In genomic region chr17:86452934-86453333, GRCm38 (mm10) we compare ENCODE assay signal across 21 mouse cellular contexts. TPM values are rescaled to one million over a fixed set of nuclear protein-coding genes. Genes with fewer than 3 reads are reported as not detected.
DNase-seq lines count a peak whose midpoint lies in the region; ATAC-seq and TF ChIP-seq lines count a peak whose summit lies in the region.
"Had no signal": no experiment of that assay in that cellular context is flagged by ENCODE, and none has a peak within 500 bp of the region (broad histone marks: within the 10 kb centered on the region; RNA-seq: fewer than 3 reads in every experiment).

No protein-coding gene starts in this region.

- H3K9ac ChIP-seq in heart, embryonic 11.5 days (ENCODE audit: low read depth, low read length) = no peak overlapping the region
- no peak overlapping the region for H3K9ac ChIP-seq in intestine, postnatal 0 days (ENCODE audit: low read depth, low read length)
- H3K9ac ChIP-seq: embryonic facial prominence, embryonic 12.5 days; forebrain, embryonic 12.5 days had no signal

- H3K4me3 ChIP-seq in heart, embryonic 11.5 days (ENCODE audit: low read depth, low read length) = no peak overlapping the region
- no peak overlapping the region for H3K4me3 ChIP-seq in intestine, postnatal 0 days (ENCODE audit: low read depth, low read length)
- H3K4me3 ChIP-seq: embryonic facial prominence, embryonic 10.5 days; embryonic facial prominence, embryonic 12.5 days; forebrain, embryonic 12.5 days had no signal

- no peak for TF ChIP-seq CTCF in intestine, postnatal 0 days (IDR thresholded peaks at IDR 0.05; ENCODE audit: low read depth)

- 85% methylated on average over 4 of the region's 4 CpGs for WGBS in heart, embryonic 11.5 days (ENCODE audit: insufficient replicate concordance)
- 60% methylated on average over 4 of the region's 4 CpGs for WGBS in intestine, postnatal 0 days

- no peak for ATAC-seq in heart, embryonic 11.5 days (replicated peaks; ENCODE audit: insufficient number of reproducible peaks, low FRiP score, low TSS enrichment)
- ATAC-seq in megakaryocyte, adult 5-6 weeks (ENCODE audit: poor library complexity, severe bottlenecking) = peak; percentile 40
- ATAC-seq in intestine, postnatal 0 days = no peak
- ATAC-seq: forebrain, embryonic 14.5 days; forebrain, embryonic 16.5 days had no signal

- peaks cover 13% of the 10 kb centered on the region for H3K4me1 ChIP-seq in heart, embryonic 11.5 days (ENCODE audit: control insufficient read depth, insufficient read depth, low read length)
- H3K4me1 ChIP-seq in intestine, postnatal 0 days (replicated peaks; ENCODE audit: control insufficient read depth, insufficient read depth, low read length) = no peaks in the 10 kb centered on the region
- H3K4me1 ChIP-seq: embryonic facial prominence, embryonic 10.5 days; forebrain, embryonic 12.5 days had no signal

- no peaks in the 10 kb centered on the region for H3K27me3 ChIP-seq in heart, embryonic 11.5 days (ENCODE audit: control insufficient read depth, insufficient read depth, low read length)
- H3K27me3 ChIP-seq in intestine, postnatal 0 days (replicated peaks; ENCODE audit: control insufficient read depth, insufficient read depth, low read length) = no peaks in the 10 kb centered on the region
- H3K27me3 ChIP-seq: embryonic facial prominence, embryonic 12.5 days; forebrain, embryonic 12.5 days had no signal

- no peak overlapping the region for H3K4me2 ChIP-seq in heart, embryonic 11.5 days
- no peak overlapping the region for H3K4me2 ChIP-seq in intestine, postnatal 0 days (replicated peaks; ENCODE audit: low read depth)
- H3K4me2 ChIP-seq: embryonic facial prominence, embryonic 12.5 days; forebrain, embryonic 12.5 days had no signal

- peak; percentile 57 for DNase-seq in heart, adult 11 months
- no peak for DNase-seq in adipocyte (ENCODE audit: low spot score)
- DNase-seq: adrenal gland, adult 8-10 months; adrenal gland, postnatal 14 days; adrenal gland, postnatal 36 days; cerebellum, adult 11-12 months; cerebellum, adult 2 months; cerebellum, adult 9-10 months; cerebellum, postnatal 10 days; cerebellum, postnatal 25 days had no signal

- no peaks in the 10 kb centered on the region; the same call in 1 of the 2 replicates for H3K9me3 ChIP-seq in heart, embryonic 11.5 days (replicated peaks; ENCODE audit: control insufficient read depth, low read length)
- H3K9me3 ChIP-seq in intestine, postnatal 0 days (ENCODE audit: control insufficient read depth) = no peaks in the 10 kb centered on the region
- H3K9me3 ChIP-seq: embryonic facial prominence, embryonic 10.5 days; embryonic facial prominence, embryonic 12.5 days had no signal

- no peak overlapping the region for H3K27ac ChIP-seq in heart, embryonic 11.5 days (ENCODE audit: low read depth, low read length)
- H3K27ac ChIP-seq in intestine, postnatal 0 days (ENCODE audit: low read depth, low read length) = no peak overlapping the region
- H3K27ac ChIP-seq: embryonic facial prominence, embryonic 10.5 days; embryonic facial prominence, embryonic 12.5 days; forebrain, embryonic 12.5 days had no signal

- no peaks in the 10 kb centered on the region for H3K36me3 ChIP-seq in heart, embryonic 11.5 days (ENCODE audit: control insufficient read depth, insufficient read depth, low read length)
- H3K36me3 ChIP-seq in intestine, postnatal 0 days (ENCODE audit: control insufficient read depth, insufficient read depth) = no peaks in the 10 kb centered on the region
- H3K36me3 ChIP-seq: embryonic facial prominence, embryonic 10.5 days; embryonic facial prominence, embryonic 12.5 days; forebrain, embryonic 12.5 days had no signal

RNA-seq across cellular contexts. Expression of gene Gm10309, which starts 52.1 kb away (rescaled TPM):
- polyA plus RNA-seq in heart, embryonic 11.5 days (2014; fragmentation: Nextera tagmentation; extraction: Ambion mirVana) = 0.24 TPM in 1 of 2 replicates, not detected in the other
- not detected in 2 replicates for total RNA-seq in megakaryocyte, adult 5-6 weeks (2015)
- not detected in 2 replicates for total RNA-seq in megakaryocyte, adult 5-6 weeks (2017)
- polyA plus RNA-seq in intestine, postnatal 0 days (2015; fragmentation: Nextera tagmentation; extraction: Ambion mirVana) = 0.12 TPM in 1 of 2 replicates, not detected in the other
- total RNA-seq: adrenal gland, postnatal 14 days; adrenal gland, postnatal 36 days; ES-E14; MEL had no signal
- polyA plus RNA-seq: cerebellum, adult 2 months; cortical plate, adult 2 months; forebrain, embryonic 14.5 days had no signal
